Mouse (Mus musculus) testis, adult 2 months (tissue): ENCODE data around the gene Eme2.

Experiments used
- CTCF ChIP-seq: fragments of 200-500 bp; IDR thresholded peaks from 2 replicates; pipeline ENCODE4 v1.5.1; 2012; ENCODE audit warnings: low read depth, mild to moderate bottlenecking, inconsistent platforms, low read length, moderate library complexity; ENCODE audit not compliant: control insufficient read depth, insufficient read depth, insufficient replicate concordance
- POLR2A ChIP-seq: fragments of 200-500 bp; IDR thresholded peaks from 2 replicates; pipeline ENCODE4 v1.6.1; 2012; ENCODE audit warnings: low read depth, mild to moderate bottlenecking, inconsistent platforms, low read length, moderate library complexity; ENCODE audit not compliant: control insufficient read depth

GRCm38 (mm10) chr17:24867914-24868313, 27.0 kb downstream of the Eme2 start:
- TF ChIP-seq POLR2A (no peak), CTCF (no peak)
